Mouse (Mus musculus): ENCODE measurements around the gene Sun3.

GRCm38 (mm10) chr11:9031530-9031929, 17.3 kb downstream of the Sun3 start:
- TF ChIP-seq CTCF (IDR thresholded peaks at IDR 0.05; ENCODE audit: insufficient read depth, low read length) = no peak
- TF ChIP-seq POLR2A (IDR thresholded peaks at IDR 0.05; ENCODE audit: borderline replicate concordance, extremely low read depth, low read depth, low read length) = no peak
